Comparison of ENCODE assay signal across 9 mouse cellular contexts in the genomic region with DNA sequence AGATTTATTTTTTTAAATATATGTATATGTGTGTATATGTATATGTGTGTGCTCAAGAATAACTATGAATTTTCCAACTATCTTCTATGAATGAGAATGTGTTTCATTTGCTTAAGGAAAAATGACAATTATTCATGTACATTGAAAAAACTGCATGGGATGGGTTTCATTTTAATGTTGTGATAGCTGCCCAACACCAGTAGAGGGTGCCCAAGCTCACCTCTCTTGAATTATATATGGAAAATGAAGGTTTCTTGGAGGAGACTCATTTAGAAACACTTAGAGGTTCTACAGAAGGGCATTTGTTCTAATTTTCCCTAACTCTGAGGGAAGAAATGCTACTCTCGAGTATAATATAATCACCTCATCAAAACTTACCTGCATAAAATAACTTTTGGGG. TPM values are rescaled to one million over a fixed set of nuclear protein-coding genes. Genes with fewer than 3 reads are reported as not detected.
DNase-seq lines count a peak whose midpoint lies in the region; ATAC-seq and TF ChIP-seq lines count a peak whose summit lies in the region.
"Had no signal": no experiment of that assay in that cellular context is flagged by ENCODE, and none has a peak within 500 bp of the region (broad histone marks: within the 10 kb centered on the region; RNA-seq: fewer than 3 reads in every experiment).

No protein-coding gene starts in this region.

- no peak overlapping the region for H3K4me3 ChIP-seq in forebrain, embryonic 14.5 days (ENCODE audit: low read depth, low read length)
- H3K4me3 ChIP-seq in forebrain, embryonic 11.5 days (ENCODE audit: low read depth, low read length): no peak overlapping the region
- no peak overlapping the region for H3K4me3 ChIP-seq in liver, adult 2 months (ENCODE audit: insufficient read depth, low read depth, low read length)
- H3K4me3 ChIP-seq in liver, embryonic 11.5 days (ENCODE audit: low read depth, low read length): no peak overlapping the region
- H3K4me3 ChIP-seq in E14TG2a.4 (replicated peaks; ENCODE audit: low read length): no peak overlapping the region

- 0 out of 2 replicates have a peak, but pooled peaks have one; percentile 17 for TF ChIP-seq CTCF in liver, adult 2 months (IDR thresholded peaks at IDR 0.05; ENCODE audit: low read depth, low read length)
- peak; percentile 68 for TF ChIP-seq CTCF in E14TG2a.4 (conservative IDR thresholded peaks at IDR 0.05; ENCODE audit: low read length)

- WGBS in forebrain, embryonic 14.5 days: 76% methylated on average over 1 of the region's 1 CpGs
- 92% methylated on average over 1 of the region's 1 CpGs for WGBS in forebrain, embryonic 11.5 days
- 78% methylated on average over 1 of the region's 1 CpGs for WGBS in liver, adult 2 months
- WGBS in liver, embryonic 11.5 days: 72% methylated on average over 1 of the region's 1 CpGs

- DNase-seq in forebrain, embryonic 14.5 days (ENCODE audit: low spot score): peak; percentile 61
- DNase-seq in forebrain, embryonic 11.5 days (ENCODE audit: low spot score): no peak
- DNase-seq in liver, adult 2 months (ENCODE audit: extremely low read depth, low read depth, low spot score): peak; percentile 9
- no peak for DNase-seq in liver, embryonic 11.5 days (ENCODE audit: low spot score)
- DNase-seq in lung, postnatal 14 days: no peak

- no peaks in the 10 kb centered on the region for H3K27me3 ChIP-seq in forebrain, embryonic 14.5 days (replicated peaks; ENCODE audit: control insufficient read depth, insufficient read depth, low read length)
- no peaks in the 10 kb centered on the region for H3K27me3 ChIP-seq in forebrain, embryonic 11.5 days (ENCODE audit: control insufficient read depth, insufficient read depth, low read length)
- H3K27me3 ChIP-seq in liver, adult 2 months (ENCODE audit: control insufficient read depth, insufficient read depth, low read length): no peaks in the 10 kb centered on the region
- H3K27me3 ChIP-seq in liver, embryonic 11.5 days (replicated peaks; ENCODE audit: control insufficient read depth, insufficient read depth, low read length): no peaks in the 10 kb centered on the region
- no peaks in the 10 kb centered on the region for H3K27me3 ChIP-seq in E14TG2a.4 (ENCODE audit: insufficient read depth, low read length)

- no peak for TF ChIP-seq POLR2A in liver, adult 2 months (IDR thresholded peaks at IDR 0.05; ENCODE audit: extremely low read depth, insufficient read depth, low read length)

- H3K79me2 ChIP-seq in liver, adult 2 months (ENCODE audit: control insufficient read depth, insufficient read depth, low read length): no peaks in the 10 kb centered on the region

- no peak for ATAC-seq in forebrain, embryonic 14.5 days
- ATAC-seq in forebrain, embryonic 11.5 days (replicated peaks; ENCODE audit: low FRiP score): no peak
- no peak for ATAC-seq in liver, embryonic 11.5 days (replicated peaks; ENCODE audit: low FRiP score)
- ATAC-seq in granulocyte monocyte progenitor cell, adult 5-6 weeks (replicated peaks; ENCODE audit: poor library complexity, severe bottlenecking): peak; percentile 48; the same call in 1 of the 2 replicates
- no peak for ATAC-seq in megakaryocyte-erythroid progenitor cell, adult 5-6 weeks (replicated peaks; ENCODE audit: low FRiP score, low TSS enrichment, poor library complexity, severe bottlenecking)

- H3K4me2 ChIP-seq in forebrain, embryonic 14.5 days (ENCODE audit: low read length): no peak overlapping the region
- H3K4me2 ChIP-seq in forebrain, embryonic 11.5 days (ENCODE audit: low read depth, low read length, severe bottlenecking): no peak overlapping the region
- H3K4me2 ChIP-seq in liver, embryonic 11.5 days: no peak overlapping the region

- no peaks in the 10 kb centered on the region for H3K4me1 ChIP-seq in forebrain, embryonic 14.5 days (ENCODE audit: control insufficient read depth, insufficient read depth, low read length)
- H3K4me1 ChIP-seq in forebrain, embryonic 11.5 days (replicated peaks; ENCODE audit: control insufficient read depth, insufficient read depth, low read length): no peaks in the 10 kb centered on the region
- H3K4me1 ChIP-seq in liver, adult 2 months (ENCODE audit: control insufficient read depth, insufficient read depth, low read length): no peaks in the 10 kb centered on the region
- no peaks in the 10 kb centered on the region for H3K4me1 ChIP-seq in liver, embryonic 11.5 days (replicated peaks; ENCODE audit: control insufficient read depth, insufficient read depth, low read length)
- H3K4me1 ChIP-seq in E14TG2a.4 (replicated peaks; ENCODE audit: low read depth, low read length): peaks cover 30% of the 10 kb centered on the region

- H3K9ac ChIP-seq in forebrain, embryonic 14.5 days (ENCODE audit: low read length): no peak overlapping the region
- H3K9ac ChIP-seq in forebrain, embryonic 11.5 days (ENCODE audit: low read length): no peak overlapping the region
- H3K9ac ChIP-seq in liver, adult 2 months (ENCODE audit: low read depth, low read length): no peak overlapping the region
- no peak overlapping the region for H3K9ac ChIP-seq in liver, embryonic 11.5 days (ENCODE audit: low read depth, low read length)

- no peaks in the 10 kb centered on the region for H3K36me3 ChIP-seq in forebrain, embryonic 14.5 days (ENCODE audit: control insufficient read depth, insufficient read depth, low read length)
- H3K36me3 ChIP-seq in forebrain, embryonic 11.5 days (ENCODE audit: control insufficient read depth, insufficient read depth, low read length): peaks cover 4% of the 10 kb centered on the region; the same call in 1 of the 2 replicates
- no peaks in the 10 kb centered on the region for H3K36me3 ChIP-seq in liver, adult 2 months (ENCODE audit: control insufficient read depth, insufficient read depth, low read length)
- no peaks in the 10 kb centered on the region for H3K36me3 ChIP-seq in liver, embryonic 11.5 days (ENCODE audit: control insufficient read depth, insufficient read depth, low read length)
- H3K36me3 ChIP-seq in E14TG2a.4 (ENCODE audit: insufficient read depth, low read length): peaks cover 10% of the 10 kb centered on the region; the same call in 1 of the 2 replicates

- H3K27ac ChIP-seq in forebrain, embryonic 14.5 days (ENCODE audit: low read depth, low read length): no peak overlapping the region
- no peak overlapping the region for H3K27ac ChIP-seq in forebrain, embryonic 11.5 days (ENCODE audit: low read depth, low read length)
- H3K27ac ChIP-seq in liver, adult 2 months (replicated peaks; ENCODE audit: insufficient read depth, low read depth, low read length): no peak overlapping the region
- H3K27ac ChIP-seq in liver, embryonic 11.5 days (ENCODE audit: low read depth, low read length): no peak overlapping the region

- no peaks in the 10 kb centered on the region for H3K9me3 ChIP-seq in forebrain, embryonic 14.5 days (replicated peaks; ENCODE audit: control insufficient read depth, low read length)
- no peaks in the 10 kb centered on the region for H3K9me3 ChIP-seq in forebrain, embryonic 11.5 days (ENCODE audit: control insufficient read depth, low read length)
- no peaks in the 10 kb centered on the region for H3K9me3 ChIP-seq in liver, embryonic 11.5 days (ENCODE audit: control insufficient read depth, low read length)
- no peaks in the 10 kb centered on the region for H3K9me3 ChIP-seq in E14TG2a.4 (ENCODE audit: low read length)

RNA-seq across cellular contexts. Expression of a gene that starts 35.7 kb away (rescaled TPM):
- polyA plus RNA-seq in forebrain, embryonic 14.5 days (2014; fragmentation: Nextera tagmentation; extraction: Ambion mirVana): 10.8 and 13.8 TPM in 2 replicates
- 13.0 and 13.2 TPM in 2 replicates for polyA plus RNA-seq in forebrain, embryonic 11.5 days (2014; fragmentation: Nextera tagmentation; extraction: Ambion mirVana)
- total RNA-seq in liver, adult 2 months (2014; rRNA removed): 0.20 and 0.46 TPM in 2 replicates
- polyA plus RNA-seq in liver, adult 2 months (2012; rRNA removed): 0.21 and 0.22 TPM in 2 replicates
- 1.7 and 1.8 TPM in 2 replicates for polyA plus RNA-seq in liver, embryonic 11.5 days (2014; fragmentation: Nextera tagmentation; extraction: Ambion mirVana)
- total RNA-seq in granulocyte monocyte progenitor cell, adult 5-6 weeks (2014; fragmentation: Nextera tagmentation): not detected in 2 replicates
- total RNA-seq in granulocyte monocyte progenitor cell, adult 5-6 weeks (2017): not detected in 2 replicates
- not detected in 2 replicates for total RNA-seq in megakaryocyte-erythroid progenitor cell, adult 5-6 weeks (2014; fragmentation: Nextera tagmentation)
- total RNA-seq in megakaryocyte-erythroid progenitor cell, adult 5-6 weeks (2017): not detected in 2 replicates
- total RNA-seq: hematopoietic stem cell, adult 5-6 weeks had no signal

Comparison
In these comparisons a context has a peak if more than half of its experiments do, and no peak if none do; other contexts are left out.
1. DNase-seq: peak in forebrain, embryonic 14.5 days (single experiment) and liver, adult 2 months (single experiment); none in forebrain, embryonic 11.5 days (single experiment), liver, embryonic 11.5 days (single experiment) and lung, postnatal 14 days (single experiment).